Mouse (Mus musculus): ENCODE measurements at regions not wholly inside any gene's neighbourhood (a gene's known extent, or its start where the extent isn't known, plus 50 kb on each side); places are given as distances from the start of the nearest gene placed in this dataset.

- TF ChIP-seq CHD2 (IDR thresholded peaks at IDR 0.05; ENCODE audit: low read length) (no peak), CTCF (conservative IDR thresholded peaks at IDR 0.05 in 1 of 2, IDR thresholded peaks at IDR 0.05 in 1 of 2; ENCODE audit: low read depth in 2 of 2, low read length in 2 of 2) (no peak), UBTF (IDR thresholded peaks at IDR 0.05; ENCODE audit: low read depth, low read length) (no peak), GABPA (IDR thresholded peaks at IDR 0.05; ENCODE audit: insufficient replicate concordance, low read depth, low read length) (no peak), RAD21 (IDR thresholded peaks at IDR 0.05; ENCODE audit: low read depth, low read length) (no peak), HCFC1 (IDR thresholded peaks at IDR 0.05; ENCODE audit: low read depth, low read length) (no peak), PAX5 (IDR thresholded peaks at IDR 0.05; ENCODE audit: low read length) (no peak), MAX (IDR thresholded peaks at IDR 0.05; ENCODE audit: low read length) (no peak), MXI1 (IDR thresholded peaks at IDR 0.05; ENCODE audit: low read depth, low read length) (no peak), NELFE (IDR thresholded peaks at IDR 0.05; ENCODE audit: low read depth, low read length) (no peak)
These were observed 87.8 kb upstream of the Mvb12b start for GRCm38 (mm10) chr2:33975423-33976127.

GRCm38 (mm10) chr2:33974737-33975422 lies 87.1 kb upstream of the Mvb12b start:
- TF ChIP-seq POLR2A (IDR thresholded peaks at IDR 0.05; ENCODE audit: low read depth, low read length) (no peak), E2F4 (IDR thresholded peaks at IDR 0.05; ENCODE audit: insufficient replicate concordance, low read depth, low read length) (no peak), RAD21 (IDR thresholded peaks at IDR 0.05; ENCODE audit: low read depth, low read length) (no peak), UBTF (IDR thresholded peaks at IDR 0.05; ENCODE audit: low read depth, low read length) (no peak), KAT2A (IDR thresholded peaks at IDR 0.05; ENCODE audit: insufficient replicate concordance, low read length) (no peak), ZKSCAN1 (IDR thresholded peaks at IDR 0.05; ENCODE audit: borderline replicate concordance, low read depth, low read length) (no peak), SMC3 (IDR thresholded peaks at IDR 0.05; ENCODE audit: low read depth, low read length) (no peak), MEF2A (IDR thresholded peaks at IDR 0.05; ENCODE audit: borderline replicate concordance, low read depth, low read length) (no peak), USF1 (IDR thresholded peaks at IDR 0.05; ENCODE audit: low read depth, low read length) (no peak), RCOR1 (conservative IDR thresholded peaks at IDR 0.05; ENCODE audit: low read depth, low read length) (no peak), USF2 (conservative IDR thresholded peaks at IDR 0.05; ENCODE audit: low read depth, low read length) (no peak), TCF12 (IDR thresholded peaks at IDR 0.05; ENCODE audit: low read depth, low read length) (no peak), POLR2AphosphoS2 (IDR thresholded peaks at IDR 0.05; ENCODE audit: low read depth, low read length) (no peak)
- in situ Hi-C loops (cut with MboI; ENCODE audit: low pct_ligation_motif_present, low pct_unique_long_range_greater_than_20kb, low sequenced_read_pairs): loop anchor here (10.0 kb wide), 1 partner anchor 230 kb away; no protein-coding TSS in a partner anchor
- H3K79me2 ChIP-seq (replicated peaks; ENCODE audit: control insufficient read depth, extremely low read depth, insufficient read depth, poor library complexity, severe bottlenecking): no peaks in the 10 kb centered on the region
- no peaks in the 10 kb centered on the region for H3K36me3 ChIP-seq (replicated peaks in 1 of 2; ENCODE audit: control insufficient read depth in 1 of 2, insufficient read depth in 1 of 2, low read length in 1 of 2)
- no peak overlapping the region for H3K4me3 ChIP-seq (replicated peaks in 1 of 3; ENCODE audit: low read depth in 2 of 3, low read length in 2 of 3, poor library complexity in 1 of 3)
- H3K4me1 ChIP-seq (ENCODE audit: control insufficient read depth in 1 of 2, insufficient read depth in 2 of 2): peaks cover 0 to 8% of the 10 kb centered on the region in 2 experiments; a peak in 2 of 4 replicates
- H3K9ac ChIP-seq (ENCODE audit: insufficient read depth, low read depth): no peak overlapping the region
- no peak overlapping the region for H3K4me2 ChIP-seq (ENCODE audit: insufficient read depth, low read depth, poor library complexity, severe bottlenecking)
- H3K27me3 ChIP-seq (replicated peaks): peaks cover 5% of the 10 kb centered on the region
- dilution Hi-C loops (cut with MboI; ENCODE audit: extremely low pct_ligation_motif_present, extremely low pct_unique_long_range_greater_than_20kb, low sequenced_read_pairs): no loop called here
- no peak for DNase-seq (ENCODE audit: extremely low read depth)
- H3K27ac ChIP-seq (ENCODE audit: insufficient read depth, low read depth): no peak overlapping the region
- peaks cover 3% of the 10 kb centered on the region for H3K9me3 ChIP-seq (replicated peaks; ENCODE audit: low read length)

More at GRCm38 (mm10) chr2:33975423-33976127, 87.8 kb upstream of the Mvb12b start:
- no peak overlapping the region for H3K4me3 ChIP-seq (replicated peaks in 1 of 3; ENCODE audit: low read depth in 2 of 3, low read length in 2 of 3, poor library complexity in 1 of 3)
- no peaks in the 10 kb centered on the region for H3K79me2 ChIP-seq (replicated peaks; ENCODE audit: control insufficient read depth, extremely low read depth, insufficient read depth, poor library complexity, severe bottlenecking)
- dilution Hi-C loops (cut with MboI; ENCODE audit: extremely low pct_ligation_motif_present, extremely low pct_unique_long_range_greater_than_20kb, low sequenced_read_pairs) (no loop called here), in situ Hi-C loops (cut with MboI; ENCODE audit: low pct_ligation_motif_present, low pct_unique_long_range_greater_than_20kb, low sequenced_read_pairs) (loop anchor here (10.0 kb wide), 1 partner anchor 231 kb away; no protein-coding TSS in a partner anchor)
- no peak overlapping the region for H3K9ac ChIP-seq (ENCODE audit: insufficient read depth, low read depth)
- H3K27ac ChIP-seq (ENCODE audit: insufficient read depth, low read depth): no peak overlapping the region
- H3K4me2 ChIP-seq (ENCODE audit: insufficient read depth, low read depth, poor library complexity, severe bottlenecking): no peak overlapping the region
- no peak for DNase-seq (ENCODE audit: extremely low read depth)
- H3K9me3 ChIP-seq (replicated peaks; ENCODE audit: low read length): peaks cover 3% of the 10 kb centered on the region
- H3K4me1 ChIP-seq (ENCODE audit: control insufficient read depth in 1 of 2, insufficient read depth in 2 of 2): peaks cover 0 to 8% of the 10 kb centered on the region in 2 experiments; a peak in 2 of 4 replicates
- H3K36me3 ChIP-seq (replicated peaks in 1 of 2; ENCODE audit: control insufficient read depth in 1 of 2, insufficient read depth in 1 of 2, low read length in 1 of 2): no peaks in the 10 kb centered on the region
- H3K27me3 ChIP-seq (replicated peaks): peaks cover 5% of the 10 kb centered on the region
